ENCODE assay signal across 8 mouse cellular contexts in genomic region chr2:5063299-5064205, GRCm38 (mm10). TPM values are rescaled to one million over a fixed set of nuclear protein-coding genes. Genes with fewer than 3 reads are reported as not detected.
DNase-seq lines count a peak whose midpoint lies in the region; ATAC-seq lines count a peak whose summit lies in the region.

Gene Optn (minus strand): TSS chr2:5064051.

- H3K36me3 ChIP-seq in forebrain, embryonic 10.5 days (replicated peaks): no peaks in the 10 kb centered on the region
- no peaks in the 10 kb centered on the region for H3K36me3 ChIP-seq in heart, embryonic 15.5 days
- H3K36me3 ChIP-seq in liver, embryonic 13.5 days: peaks cover 4% of the 10 kb centered on the region; the same call in 1 of the 2 replicates
- no peaks in the 10 kb centered on the region for H3K36me3 ChIP-seq in stomach, embryonic 14.5 days (ENCODE audit: control insufficient read depth, insufficient read depth, low read length)

- peak; percentile 58 for DNase-seq in CD4-positive helper T cell, adult 2 months (ENCODE audit: low read depth, low spot score)
- peak; percentile 73 for DNase-seq in c-Kit-positive CD71-negative TER-119-negative erythroid progenitor cells, embryonic 14.5 days (ENCODE audit: low read depth)
- DNase-seq in forebrain, embryonic 10.5 days (ENCODE audit: extremely low spot score, low spot score): peak; percentile 87
- DNase-seq in kidney, postnatal 25 days: peak; percentile 91 to 93
- DNase-seq in liver, embryonic 13.5 days: peak; percentile 85
- DNase-seq in natural killer cell, adult 2 months (ENCODE audit: low spot score in 2 of 2): peak; percentile 59 to 66

- WGBS in forebrain, embryonic 10.5 days: 2% methylated on average over 63 of the region's 63 CpGs
- 2% methylated on average over 63 of the region's 63 CpGs for WGBS in heart, embryonic 15.5 days
- 1% methylated on average over 63 of the region's 63 CpGs for WGBS in liver, embryonic 13.5 days (ENCODE audit: insufficient replicate concordance)
- WGBS in stomach, embryonic 14.5 days: 3% methylated on average over 63 of the region's 63 CpGs

- H3K27me3 ChIP-seq in forebrain, embryonic 10.5 days (ENCODE audit: poor library complexity, severe bottlenecking): peaks cover 50% of the 10 kb centered on the region
- no peaks in the 10 kb centered on the region for H3K27me3 ChIP-seq in heart, embryonic 15.5 days
- H3K27me3 ChIP-seq in liver, embryonic 13.5 days: no peaks in the 10 kb centered on the region
- no peaks in the 10 kb centered on the region for H3K27me3 ChIP-seq in stomach, embryonic 14.5 days (ENCODE audit: control insufficient read depth, insufficient read depth, low read length)

- H3K4me1 ChIP-seq in forebrain, embryonic 10.5 days: peaks cover 18% of the 10 kb centered on the region
- H3K4me1 ChIP-seq in heart, embryonic 15.5 days (replicated peaks): peaks cover 13% of the 10 kb centered on the region
- H3K4me1 ChIP-seq in liver, embryonic 13.5 days (replicated peaks): peaks cover 50% of the 10 kb centered on the region
- no peaks in the 10 kb centered on the region for H3K4me1 ChIP-seq in stomach, embryonic 14.5 days (ENCODE audit: control insufficient read depth, insufficient read depth, low read length)

- no peaks in the 10 kb centered on the region for H3K9me3 ChIP-seq in forebrain, embryonic 10.5 days
- H3K9me3 ChIP-seq in heart, embryonic 15.5 days (replicated peaks): no peaks in the 10 kb centered on the region
- H3K9me3 ChIP-seq in liver, embryonic 13.5 days (replicated peaks): no peaks in the 10 kb centered on the region
- H3K9me3 ChIP-seq in stomach, embryonic 14.5 days (ENCODE audit: control insufficient read depth, low read depth, low read length): no peaks in the 10 kb centered on the region

- H3K9ac ChIP-seq in heart, embryonic 15.5 days: peak within 1 kb of the TSS; percentile 75
- peak within 1 kb of the TSS; percentile 84 for H3K9ac ChIP-seq in liver, embryonic 13.5 days
- peak within 1 kb of the TSS; percentile 26; the same call in 1 of the 2 replicates for H3K9ac ChIP-seq in stomach, embryonic 14.5 days (replicated peaks; ENCODE audit: low read depth, low read length)

- H3K4me3 ChIP-seq in forebrain, embryonic 10.5 days: peak within 1 kb of the TSS; percentile 68
- H3K4me3 ChIP-seq in heart, embryonic 15.5 days: peak within 1 kb of the TSS; percentile 65
- peak within 1 kb of the TSS; percentile 75 for H3K4me3 ChIP-seq in liver, embryonic 13.5 days (replicated peaks)
- peak within 1 kb of the TSS; percentile 51 for H3K4me3 ChIP-seq in stomach, embryonic 14.5 days (ENCODE audit: low read depth, low read length)

- peak within 1 kb of the TSS; percentile 75 for H3K27ac ChIP-seq in forebrain, embryonic 10.5 days
- H3K27ac ChIP-seq in heart, embryonic 15.5 days: peak within 1 kb of the TSS; percentile 62
- H3K27ac ChIP-seq in liver, embryonic 13.5 days: peak within 1 kb of the TSS; percentile 86
- H3K27ac ChIP-seq in stomach, embryonic 14.5 days (ENCODE audit: low read length): no peak within 1 kb of the TSS

- peak within 1 kb of the TSS; percentile 93 for H3K4me2 ChIP-seq in heart, embryonic 15.5 days
- peak within 1 kb of the TSS; percentile 87 for H3K4me2 ChIP-seq in liver, embryonic 13.5 days
- peak within 1 kb of the TSS; percentile 93 for H3K4me2 ChIP-seq in stomach, embryonic 14.5 days (replicated peaks; ENCODE audit: low read depth, low read length)

- peak; percentile 91 for ATAC-seq in heart, embryonic 15.5 days (replicated peaks; ENCODE audit: insufficient number of reproducible peaks, insufficient read depth, low FRiP score, low read depth)
- peak; percentile 84 for ATAC-seq in liver, embryonic 13.5 days (ENCODE audit: low read depth)
- ATAC-seq in stomach, embryonic 14.5 days (ENCODE audit: insufficient number of reproducible peaks, insufficient read depth, low FRiP score, low read depth): peak; percentile 92

RNA-seq across cellular contexts. Expression of gene Optn, which starts in this region (rescaled TPM):
- 2.3 and 2.6 TPM in 2 replicates for polyA plus RNA-seq in forebrain, embryonic 10.5 days (2016; fragmentation: Nextera tagmentation; extraction: Ambion mirVana)
- polyA plus RNA-seq in heart, embryonic 15.5 days (2015; fragmentation: Nextera tagmentation; extraction: Ambion mirVana): 14.6 and 15.1 TPM in 2 replicates
- polyA plus RNA-seq in liver, embryonic 13.5 days (2015; fragmentation: Nextera tagmentation; extraction: Ambion mirVana): 15.2 and 18.4 TPM in 2 replicates
- 6.5 and 7.1 TPM in 2 replicates for polyA plus RNA-seq in stomach, embryonic 14.5 days (2014; fragmentation: Nextera tagmentation; extraction: Ambion mirVana)

Comparison
In these comparisons a context has a peak if more than half of its experiments do, and no peak if none do; other contexts are left out.
1. H3K9ac ChIP-seq: peak in every context shown above with its lines; median percentile 84 in liver, embryonic 13.5 days; 75 in heart, embryonic 15.5 days; 26 in stomach, embryonic 14.5 days.